Mouse (Mus musculus): ENCODE data around the gene Fam208b. TPM values are rescaled to one million over a fixed set of nuclear protein-coding genes. Genes with fewer than 3 reads are reported as not detected.

The Fam208b gene
- polyA plus RNA-seq, 1 experiment, result 2.5 TPM

DNA sequence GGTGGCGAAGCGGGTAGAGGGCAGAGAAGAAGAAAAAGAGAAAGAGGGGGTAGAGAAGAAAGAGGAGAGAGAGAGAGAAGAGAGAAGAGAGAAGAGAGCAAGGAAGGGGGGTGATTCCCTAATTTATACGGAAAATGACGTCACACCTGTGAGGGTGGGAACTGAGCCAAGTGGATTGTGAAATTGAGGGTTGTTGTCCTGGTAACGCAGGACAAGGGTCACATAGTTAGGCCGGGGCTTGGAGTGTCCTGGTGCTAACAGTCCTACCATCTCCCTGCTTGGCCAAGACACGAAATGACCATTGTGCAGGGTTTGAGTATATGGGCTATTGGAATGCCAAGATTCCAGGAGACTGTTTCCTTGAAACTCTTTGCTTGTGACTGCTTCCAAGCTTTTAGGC lies 35.7 kb upstream of the Fam208b start:
- no peaks in the 10 kb centered on the region for H3K79me2 ChIP-seq (ENCODE audit: control insufficient read depth, insufficient read depth)
- no peaks in the 10 kb centered on the region for H3K36me3 ChIP-seq (ENCODE audit: control insufficient read depth, insufficient read depth)
- no peak overlapping the region for H3K4me2 ChIP-seq (ENCODE audit: low read depth)
- no peak overlapping the region for H3K4me3 ChIP-seq
- TF ChIP-seq CEBPB (IDR thresholded peaks at IDR 0.05; ENCODE audit: insufficient read depth, poor library complexity, severe bottlenecking) (no peak), MAX (IDR thresholded peaks at IDR 0.05; ENCODE audit: low read depth) (no peak), SRF (IDR thresholded peaks at IDR 0.05; ENCODE audit: control insufficient read depth, insufficient read length, low read depth) (no peak), E2F4 (IDR thresholded peaks at IDR 0.05; ENCODE audit: insufficient read depth) (no peak), MYOD1 (IDR thresholded peaks at IDR 0.05; ENCODE audit: control insufficient read depth in 1 of 3, insufficient read length in 2 of 3, low read depth in 2 of 3) (no peak), TCF12 (IDR thresholded peaks at IDR 0.05; ENCODE audit: insufficient read depth, poor library complexity, severe bottlenecking) (no peak), REST (IDR thresholded peaks at IDR 0.05; ENCODE audit: insufficient read depth, insufficient read length) (no peak), POLR2A (IDR thresholded peaks at IDR 0.05; ENCODE audit: insufficient read length, low read depth) (no peak), TCF3 (IDR thresholded peaks at IDR 0.05; ENCODE audit: insufficient read length, low read depth) (no peak), POLR2AphosphoS2 (IDR thresholded peaks at IDR 0.05; ENCODE audit: insufficient read length, low read depth) (no peak), USF1 (IDR thresholded peaks at IDR 0.05; ENCODE audit: low read depth) (no peak), MYOG (IDR thresholded peaks at IDR 0.05; ENCODE audit: control insufficient read depth in 1 of 3, insufficient read depth in 1 of 3, insufficient read length in 2 of 3, low read depth in 2 of 3) (no peak)
- no peak overlapping the region for H3ac ChIP-seq (ENCODE audit: control insufficient read depth, insufficient read length)
- H3K27me3 ChIP-seq (ENCODE audit: control insufficient read depth, insufficient read depth, insufficient read length), result no peaks in the 10 kb centered on the region

GRCm38 (mm10) chr13:3645919-3646318 lies 35.0 kb upstream of the Fam208b start:
- Histone ChIP-seq H3ac (ENCODE audit: control insufficient read depth, insufficient read length) (no peak overlapping the region), H3K4me2 (ENCODE audit: low read depth) (no peak overlapping the region), H3K79me2 (ENCODE audit: control insufficient read depth, insufficient read depth) (no peaks in the 10 kb centered on the region), H3K4me3 (no peak overlapping the region), H3K27me3 (ENCODE audit: control insufficient read depth, insufficient read depth, insufficient read length) (no peaks in the 10 kb centered on the region), H3K36me3 (ENCODE audit: control insufficient read depth, insufficient read depth) (no peaks in the 10 kb centered on the region)
- TF ChIP-seq SRF (IDR thresholded peaks at IDR 0.05; ENCODE audit: control insufficient read depth, insufficient read length, low read depth) (no peak), POLR2A (IDR thresholded peaks at IDR 0.05; ENCODE audit: insufficient read length, low read depth) (no peak), MAX (IDR thresholded peaks at IDR 0.05; ENCODE audit: low read depth) (no peak), MYOD1 (IDR thresholded peaks at IDR 0.05; ENCODE audit: control insufficient read depth in 1 of 3, insufficient read length in 2 of 3, low read depth in 2 of 3) (no peak), REST (IDR thresholded peaks at IDR 0.05; ENCODE audit: insufficient read depth, insufficient read length) (no peak), E2F4 (IDR thresholded peaks at IDR 0.05; ENCODE audit: insufficient read depth) (no peak), MYOG (IDR thresholded peaks at IDR 0.05; ENCODE audit: control insufficient read depth in 1 of 3, insufficient read depth in 1 of 3, insufficient read length in 2 of 3, low read depth in 2 of 3) (no peak), TCF12 (IDR thresholded peaks at IDR 0.05; ENCODE audit: insufficient read depth, poor library complexity, severe bottlenecking) (no peak), USF1 (IDR thresholded peaks at IDR 0.05; ENCODE audit: low read depth) (no peak), TCF3 (IDR thresholded peaks at IDR 0.05; ENCODE audit: insufficient read length, low read depth) (no peak)

DNA sequence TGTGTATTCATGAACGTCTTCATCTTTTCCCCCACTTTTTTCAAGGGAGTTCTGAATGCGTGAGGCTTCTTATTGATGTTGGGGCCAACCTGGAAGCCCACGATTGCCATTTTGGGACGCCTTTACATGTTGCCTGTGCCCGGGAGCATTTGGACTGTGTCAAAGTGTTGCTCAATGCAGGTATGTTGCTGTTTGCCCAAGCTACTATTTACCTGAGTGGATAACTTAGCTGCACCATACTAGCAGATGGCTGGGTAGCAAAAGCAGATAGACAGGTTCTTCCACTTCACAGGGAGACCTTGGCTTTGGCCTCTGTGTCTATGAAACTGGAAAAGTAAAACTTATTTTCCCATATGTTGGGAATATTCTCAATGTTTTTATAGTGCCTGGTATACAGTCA lies 34.0 kb upstream of the Fam208b start:
- Histone ChIP-seq H3K79me2 (ENCODE audit: control insufficient read depth, insufficient read depth) (no peaks in the 10 kb centered on the region), H3K36me3 (ENCODE audit: control insufficient read depth, insufficient read depth) (no peaks in the 10 kb centered on the region), H3K4me3 (no peak overlapping the region), H3K27me3 (ENCODE audit: control insufficient read depth, insufficient read depth, insufficient read length) (no peaks in the 10 kb centered on the region), H3K4me2 (ENCODE audit: low read depth) (no peak overlapping the region), H3ac (ENCODE audit: control insufficient read depth, insufficient read length) (no peak overlapping the region)
- no peak for TF ChIP-seq MYOD1 (IDR thresholded peaks at IDR 0.05; ENCODE audit: control insufficient read depth in 1 of 3, insufficient read length in 2 of 3, low read depth in 2 of 3)
- no peak for TF ChIP-seq TCF12 (IDR thresholded peaks at IDR 0.05; ENCODE audit: insufficient read depth, poor library complexity, severe bottlenecking)
- TF ChIP-seq CEBPB (IDR thresholded peaks at IDR 0.05; ENCODE audit: insufficient read depth, poor library complexity, severe bottlenecking), result no peak
- no peak for TF ChIP-seq MYOG (IDR thresholded peaks at IDR 0.05; ENCODE audit: control insufficient read depth in 1 of 3, insufficient read depth in 1 of 3, insufficient read length in 2 of 3, low read depth in 2 of 3)
- TF ChIP-seq POLR2AphosphoS2 (IDR thresholded peaks at IDR 0.05; ENCODE audit: insufficient read length, low read depth), result no peak
- no peak for TF ChIP-seq REST (IDR thresholded peaks at IDR 0.05; ENCODE audit: insufficient read depth, insufficient read length)
- no peak for TF ChIP-seq SRF (IDR thresholded peaks at IDR 0.05; ENCODE audit: control insufficient read depth, insufficient read length, low read depth)
- TF ChIP-seq MAX (IDR thresholded peaks at IDR 0.05; ENCODE audit: low read depth), result no peak
- no peak for TF ChIP-seq USF1 (IDR thresholded peaks at IDR 0.05; ENCODE audit: low read depth)
- TF ChIP-seq TCF3 (IDR thresholded peaks at IDR 0.05; ENCODE audit: insufficient read length, low read depth), result no peak
- no peak for TF ChIP-seq E2F4 (IDR thresholded peaks at IDR 0.05; ENCODE audit: insufficient read depth)
- TF ChIP-seq POLR2A (IDR thresholded peaks at IDR 0.05; ENCODE audit: insufficient read length, low read depth), result no peak

- Histone ChIP-seq H3K79me2 (ENCODE audit: control insufficient read depth, insufficient read depth) (no peaks in the 10 kb centered on the region), H3K4me3 (no peak overlapping the region), H3K4me2 (ENCODE audit: low read depth) (no peak overlapping the region), H3K36me3 (ENCODE audit: control insufficient read depth, insufficient read depth) (no peaks in the 10 kb centered on the region), H3ac (ENCODE audit: control insufficient read depth, insufficient read length) (no peak overlapping the region), H3K27me3 (ENCODE audit: control insufficient read depth, insufficient read depth, insufficient read length) (no peaks in the 10 kb centered on the region)
- TF ChIP-seq REST (IDR thresholded peaks at IDR 0.05; ENCODE audit: insufficient read depth, insufficient read length) (no peak), E2F4 (IDR thresholded peaks at IDR 0.05; ENCODE audit: insufficient read depth) (no peak), SRF (IDR thresholded peaks at IDR 0.05; ENCODE audit: control insufficient read depth, insufficient read length, low read depth) (no peak), USF1 (IDR thresholded peaks at IDR 0.05; ENCODE audit: low read depth) (no peak), MYOG (IDR thresholded peaks at IDR 0.05; ENCODE audit: control insufficient read depth in 1 of 3, insufficient read depth in 1 of 3, insufficient read length in 2 of 3, low read depth in 2 of 3) (no peak)
Measured at GRCm38 (mm10) chr13:3642538-3642937, 31.6 kb upstream of the Fam208b start.

GRCm38 (mm10) chr13:3642049-3642448 lies 31.1 kb upstream of the Fam208b start:
- Histone ChIP-seq H3K79me2 (ENCODE audit: control insufficient read depth, insufficient read depth) (no peaks in the 10 kb centered on the region), H3ac (ENCODE audit: control insufficient read depth, insufficient read length) (no peak overlapping the region), H3K4me3 (no peak overlapping the region), H3K27me3 (ENCODE audit: control insufficient read depth, insufficient read depth, insufficient read length) (no peaks in the 10 kb centered on the region), H3K36me3 (ENCODE audit: control insufficient read depth, insufficient read depth) (no peaks in the 10 kb centered on the region), H3K4me2 (ENCODE audit: low read depth) (no peak overlapping the region)
- TF ChIP-seq MYOG (IDR thresholded peaks at IDR 0.05; ENCODE audit: control insufficient read depth in 1 of 3, insufficient read depth in 1 of 3, insufficient read length in 2 of 3, low read depth in 2 of 3) (peak in 2 of 3 experiments; percentile 83 to 88), TCF3 (IDR thresholded peaks at IDR 0.05; ENCODE audit: insufficient read length, low read depth) (peak; percentile 85), POLR2A (IDR thresholded peaks at IDR 0.05; ENCODE audit: insufficient read length, low read depth) (no peak), USF1 (IDR thresholded peaks at IDR 0.05; ENCODE audit: low read depth) (no peak), CEBPB (IDR thresholded peaks at IDR 0.05; ENCODE audit: insufficient read depth, poor library complexity, severe bottlenecking) (no peak), MYOD1 (IDR thresholded peaks at IDR 0.05; ENCODE audit: control insufficient read depth in 1 of 3, insufficient read length in 2 of 3, low read depth in 2 of 3) (peak in 2 of 3 experiments; percentile 76 to 79), MAX (IDR thresholded peaks at IDR 0.05; ENCODE audit: low read depth) (no peak), POLR2AphosphoS2 (IDR thresholded peaks at IDR 0.05; ENCODE audit: insufficient read length, low read depth) (no peak)

Data from myocyte (in vitro differentiated cells).